Mouse (Mus musculus) heart, adult 8-10 months (tissue): ENCODE data around the gene Pip5kl1. TPM values are rescaled to one million over a fixed set of nuclear protein-coding genes. Genes with fewer than 3 reads are reported as not detected.

Experiments used
- total RNA-seq, 4 experiments: library from RNA; stranded (reverse); gene quantifications; 2 replicates each; pipeline ENCODE4 v1.2.4; 2022

Gene Pip5kl1
- total RNA-seq, 4 experiments from 2014 or later = 0.34 TPM; not detected in 3

Other genes starting within 250 kb of the Pip5kl1 start
- 10 to 100 TPM; 25.8 to 34.9 (median 28.0) TPM for gene Ciz1, start 222.5 kb upstream of the Pip5kl1 start, total RNA-seq
- 1 to 10 TPM; 3.5 to 7.5 (median 4.6) TPM for gene Dnm1, start 221.5 kb upstream of the Pip5kl1 start, total RNA-seq
- gene 1110008P14Rik, start 192.9 kb upstream of the Pip5kl1 start, total RNA-seq = 10 to 100 TPM; 43.8 to 49.1 (median 45.3) TPM
- 1 to 10 TPM; 3.7 to 7.2 (median 6.4) TPM for gene Lcn2, start 186.5 kb upstream of the Pip5kl1 start, total RNA-seq
- gene Ptges2, start 178.9 kb upstream of the Pip5kl1 start, total RNA-seq = 10 to 100 TPM; 58.8 to 71.3 (median 63.6) TPM
- gene Naif1, start 124.3 kb upstream of the Pip5kl1 start, total RNA-seq = 1 to 10 TPM; 3.4 to 4.4 (median 3.5) TPM
- 1 to 10 TPM; 6.4 to 7.8 (median 7.0) TPM for gene Slc25a25, start 123.4 kb upstream of the Pip5kl1 start, total RNA-seq
- gene Fam102a, start 39.5 kb upstream of the Pip5kl1 start, total RNA-seq = 10 to 100 TPM in 1 of 4 experiments, 1 to 10 TPM in 3; 6.8 to 10.9 (median 8.6) TPM
- 10 to 100 TPM; 16.5 to 22.2 (median 18.6) TPM for gene Dpm2, start 3.9 kb upstream of the Pip5kl1 start, total RNA-seq
- gene 9430097D07Rik, start 887 bp downstream of the Pip5kl1 start, total RNA-seq = not detected
- gene St6galnac4, start 12.3 kb downstream of the Pip5kl1 start, total RNA-seq = 10 to 100 TPM; 15.6 to 23.2 (median 20.7) TPM
- 100 to 1,000 TPM; 102 to 131 (median 114) TPM for gene St6galnac6, start 24.9 kb downstream of the Pip5kl1 start, total RNA-seq
- gene Ak1, start 47.0 kb downstream of the Pip5kl1 start, total RNA-seq = 100 to 1,000 TPM; 656 to 809 (median 697) TPM
- 100 to 1,000 TPM; 111 to 143 (median 126) TPM for gene Eng, start 71.8 kb downstream of the Pip5kl1 start, total RNA-seq
- gene Fpgs, start 129.3 kb downstream of the Pip5kl1 start, total RNA-seq = 1 to 10 TPM; 5.5 to 6.0 (median 5.8) TPM
- 10 to 100 TPM; 23.3 to 27.1 (median 25.7) TPM for gene Cdk9, start 138.3 kb downstream of the Pip5kl1 start, total RNA-seq
- gene Sh2d3c, start 146.3 kb downstream of the Pip5kl1 start, total RNA-seq = 10 to 100 TPM; 16.4 to 28.8 (median 21.7) TPM
- gene 6330409D20Rik, start 166.2 kb downstream of the Pip5kl1 start, total RNA-seq = not detected
- 10 to 100 TPM in 1 of 4 experiments, 1 to 10 TPM in 3; 7.8 to 10.1 (median 8.2) TPM for gene Tor2a, start 182.4 kb downstream of the Pip5kl1 start, total RNA-seq
- gene Ttc16, start 200.8 kb downstream of the Pip5kl1 start, total RNA-seq = under 1 TPM in 1 of 4 experiments, not detected in 3; 0.19 TPM
- gene Ptrh1, start 201.0 kb downstream of the Pip5kl1 start, total RNA-seq = 1 to 10 TPM; 2.7 to 4.0 (median 3.2) TPM
- gene Cfap157, start 209.6 kb downstream of the Pip5kl1 start, total RNA-seq = not detected